Mouse (Mus musculus) mature B cell (primary cell): ENCODE measurements around the gene Gsdma.
"Not testable (repeated sequence)": the region's sequence is repeated elsewhere in the genome, so short reads cannot be mapped to it uniquely, and the experiment has no call there.

ENCODE experiments used
- in situ Hi-C: fragments of 300-500 bp; cut with MboI; formaldehyde crosslinking; loops from 2 replicates; pipeline ENCODE4 v1.14.3; 2019

The Gsdma gene

GRCm38 (mm10) chr11:98709001-98709741, 45.0 kb downstream of the Gsdma start:
- in situ Hi-C loops = no loop called here

DNA sequence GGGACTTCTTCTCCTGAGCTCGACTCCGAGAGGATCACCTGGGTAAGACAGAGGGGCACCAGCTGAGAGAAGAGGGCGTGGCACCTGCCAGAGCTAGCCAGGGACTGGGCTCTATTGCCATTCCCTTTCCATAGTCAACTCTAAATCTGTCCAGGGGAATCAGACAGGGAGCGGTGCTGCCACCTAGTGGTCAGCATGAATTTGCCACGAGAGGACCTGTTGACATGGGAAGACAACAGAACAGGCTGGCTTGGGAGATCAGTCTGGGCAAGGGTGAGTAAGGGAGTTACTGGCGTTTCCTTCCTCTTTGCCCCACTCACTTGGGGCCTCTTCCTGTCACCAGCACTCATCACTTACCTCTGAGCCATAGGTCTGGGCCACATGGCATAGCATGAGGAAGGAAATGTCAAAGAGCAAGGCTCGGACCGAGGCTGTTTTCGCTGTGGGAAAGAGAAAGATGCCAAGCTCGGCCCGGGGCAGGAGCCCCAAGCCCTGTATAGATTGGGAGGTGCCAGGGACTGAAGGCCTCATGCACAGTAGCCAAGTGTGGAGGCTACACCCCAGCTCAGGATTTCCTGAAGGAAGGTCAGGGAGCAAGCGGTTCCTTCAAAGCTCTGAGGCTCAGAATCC, 46.4 kb downstream of the Gsdma start:
- in situ Hi-C loops = no loop called here

GRCm38 (mm10) chr11:98711046-98711434, 46.9 kb downstream of the Gsdma start:
- in situ Hi-C loops = no loop called here

GRCm38 (mm10) chr11:98712009-98712408, 47.9 kb downstream of the Gsdma start:
- in situ Hi-C loops = not testable (repeated sequence)

DNA sequence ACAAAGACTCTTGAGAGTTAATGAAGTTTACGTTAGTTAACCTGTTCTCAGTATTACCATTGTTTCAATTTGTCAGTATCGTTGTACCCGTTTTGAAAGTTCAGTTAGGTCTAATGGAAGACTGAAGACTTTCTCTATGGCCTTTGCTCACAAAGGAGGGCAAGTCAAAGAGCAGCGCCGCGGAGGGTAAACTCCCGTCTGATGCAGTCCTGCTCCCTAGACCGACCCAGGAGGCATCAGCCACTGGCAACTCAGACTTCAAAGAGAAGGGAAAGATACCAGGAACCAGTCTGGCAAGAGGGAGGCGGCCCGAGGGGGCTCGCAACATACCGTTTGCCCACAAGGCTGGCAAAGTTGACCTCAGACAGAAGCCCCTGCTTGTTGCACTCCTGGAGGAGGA, 49.6 kb downstream of the Gsdma start:
- in situ Hi-C loops = no loop called here

- in situ Hi-C loops = no loop called here
Measured at GRCm38 (mm10) chr11:98715946-98716345, 51.8 kb downstream of the Gsdma start.

DNA sequence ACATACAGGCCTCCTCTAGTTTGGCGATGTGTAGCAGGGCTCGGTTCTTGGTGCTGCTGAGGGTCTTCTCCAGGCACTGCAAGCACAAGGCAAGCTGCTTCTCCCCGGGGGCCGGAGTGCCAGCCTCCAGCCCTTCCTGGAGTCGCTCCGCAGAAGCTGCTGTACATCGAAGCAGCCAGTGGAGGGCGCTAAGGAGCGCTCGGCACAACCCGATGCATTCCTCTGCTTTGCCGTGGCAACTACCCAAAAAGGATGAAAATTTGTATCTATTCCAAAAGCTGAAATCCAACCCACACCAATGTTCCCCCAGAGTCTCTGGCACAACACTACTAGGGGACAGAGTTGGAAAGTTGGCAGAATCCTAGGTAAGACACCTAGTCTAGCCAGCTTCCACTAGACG, 53.8 kb downstream of the Gsdma start:
- in situ Hi-C loops = no loop called here

GRCm38 (mm10) chr11:98720756-98721155, 56.6 kb downstream of the Gsdma start:
- in situ Hi-C loops = no loop called here

DNA sequence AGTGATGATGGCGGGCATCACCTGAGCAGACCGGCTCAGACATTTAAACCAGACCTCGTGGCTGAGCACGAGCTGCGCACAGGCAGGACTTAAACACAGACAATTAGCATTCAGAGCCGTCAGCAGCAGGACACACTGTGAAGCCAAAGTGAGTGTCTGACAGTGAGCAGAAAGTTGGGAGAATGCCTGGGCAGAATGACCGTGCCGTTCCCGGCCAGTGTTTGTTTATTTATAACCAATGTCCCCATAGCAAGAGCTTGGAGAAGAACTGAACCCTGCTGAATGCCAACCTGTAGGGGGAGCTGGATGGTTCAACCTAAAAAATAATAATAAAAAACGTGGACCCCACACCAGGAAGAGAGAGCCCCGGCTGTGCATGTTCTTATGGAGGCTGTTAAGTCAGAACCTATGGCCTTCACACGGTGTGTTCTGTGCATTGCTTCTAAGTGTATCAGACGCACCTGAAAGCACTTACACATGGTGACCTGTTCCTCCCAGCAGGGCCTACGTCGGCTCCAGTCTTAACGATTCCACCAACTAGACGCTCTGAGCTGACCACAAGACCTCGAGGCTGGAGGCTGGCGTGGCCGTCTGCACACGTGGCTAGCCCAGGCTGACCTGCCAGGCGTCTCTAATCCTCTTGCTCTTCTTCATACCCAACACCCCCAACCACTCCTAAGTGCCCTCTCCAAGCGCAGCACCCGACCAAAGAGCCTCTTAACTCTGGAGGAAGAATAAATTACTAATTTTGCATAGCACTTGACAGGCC, 57.5 kb downstream of the Gsdma start:
- in situ Hi-C loops = no loop called here

DNA sequence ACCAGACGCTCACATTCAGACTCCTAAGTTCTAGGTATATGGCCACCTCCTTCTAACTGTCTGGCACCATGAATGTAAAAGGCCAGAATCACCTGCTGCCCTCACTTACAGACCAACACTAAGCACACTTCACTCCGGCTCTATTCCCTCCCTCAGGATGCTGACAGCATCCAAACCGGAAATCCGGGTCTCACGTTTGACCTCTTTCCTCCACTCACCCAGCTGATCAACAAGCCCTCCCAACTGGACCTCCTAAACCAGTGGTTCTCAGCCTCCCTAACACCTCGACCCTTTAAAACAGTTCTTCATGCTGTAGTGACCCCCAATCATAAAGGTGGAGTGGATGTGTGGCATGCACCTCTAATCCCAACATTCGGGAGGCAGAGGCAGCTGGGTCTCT, 58.9 kb downstream of the Gsdma start:
- in situ Hi-C loops = no loop called here

DNA sequence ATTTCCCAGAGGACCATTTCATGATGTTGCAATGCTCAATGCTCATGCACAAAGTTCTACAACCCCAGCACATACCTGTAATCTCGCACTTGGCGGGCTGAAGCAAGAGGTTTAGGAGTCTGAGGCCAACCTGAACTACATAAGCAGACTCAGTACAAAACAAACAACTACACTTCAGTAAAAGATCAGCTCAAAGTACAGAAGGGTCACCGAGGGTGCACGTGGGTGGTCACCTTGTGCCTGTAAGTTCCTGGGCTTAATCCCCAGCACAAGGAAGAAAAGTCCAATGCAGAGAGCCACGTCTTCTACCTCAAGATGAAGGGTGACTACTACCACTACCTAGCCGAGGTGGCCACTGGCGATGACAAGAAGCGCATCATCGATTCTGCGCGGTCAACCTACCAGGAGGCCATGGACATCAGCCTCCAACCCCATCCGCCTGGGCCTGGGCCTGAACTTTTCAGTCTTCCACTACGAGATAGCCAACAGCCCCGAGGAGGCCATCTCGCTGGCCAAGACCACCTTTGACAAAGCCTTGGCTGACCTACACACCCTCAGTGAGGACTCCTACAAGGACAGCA, 61.9 kb downstream of the Gsdma start:
- in situ Hi-C loops = no loop called here
